Mouse (Mus musculus) megakaryocyte, embryonic 14.5 days (primary cell): ENCODE data around the gene Kif26b.

Experiments used
- FLI1 ChIP-seq: IDR thresholded peaks from 2 replicates; pipeline ENCODE4 v1.6.1; 2012; ENCODE audit warnings: low read length, inconsistent platforms, mixed read lengths
- GATA1 ChIP-seq: IDR thresholded peaks from 3 replicates; pipeline ENCODE4 v1.6.1; 2012; ENCODE audit warnings: mixed read lengths, low read length, inconsistent platforms, borderline replicate concordance

- TF ChIP-seq GATA1 = no peak
- no peak for TF ChIP-seq FLI1
Measured at GRCm38 (mm10) chr1:178634359-178635085, 105.6 kb downstream of the Kif26b start.
